Mouse (Mus musculus) left cerebral cortex, adult 8-10 months (tissue): ENCODE measurements around the gene P4hb. TPM values are rescaled to one million over a fixed set of nuclear protein-coding genes. Genes with fewer than 3 reads are reported as not detected.

Experiments
- DNase-seq, 2 experiments: peaks; one replicate each; pipeline ENCODE4 v3.0.0; 2022; ENCODE audit warnings: low spot score in 2 of 2
- total RNA-seq, 4 experiments: library from RNA; stranded (reverse); gene quantifications; 2 replicates each; pipeline ENCODE4 v1.2.4; 2022

P4hb gene
- total RNA-seq, 4 experiments from 2014 or later, result 110 to 142 (median 130) TPM

- DNase-seq, result no peak
These were observed 62.5 kb downstream of the P4hb start for GRCm38 (mm10) chr11:120510375-120511030.

Other genes starting within 250 kb of the P4hb start
- 1,000 to 10,000 TPM; 1,267 to 1,347 (median 1,329) TPM for gene Actg1, start 224.7 kb downstream of the P4hb start, total RNA-seq
- gene Fscn2, start 211.7 kb downstream of the P4hb start, total RNA-seq, result 1 to 10 TPM in 1 of 4 experiments, under 1 TPM in 1, not detected in 2; 0.37 to 1.2 TPM
- gene Faap100, start 194.5 kb downstream of the P4hb start, total RNA-seq, result 10 to 100 TPM; 14.0 to 17.2 (median 14.9) TPM
- 10 to 100 TPM; 64.8 to 69.9 (median 68.4) TPM for gene Nploc4, start 135.5 kb downstream of the P4hb start, total RNA-seq
- gene Tspan10, start 130.6 kb downstream of the P4hb start, total RNA-seq, result 1 to 10 TPM in 2 of 4 experiments, not detected in 2; 2.0 to 2.4 TPM
- under 1 TPM; 0.30 to 0.96 (median 0.41) TPM for gene Pde6g, start 119.8 kb downstream of the P4hb start, total RNA-seq
- 10 to 100 TPM; 13.6 to 20.6 (median 17.4) TPM for gene Oxld1, start 115.2 kb downstream of the P4hb start, total RNA-seq
- gene Ccdc137, start 115.1 kb downstream of the P4hb start, total RNA-seq, result 10 to 100 TPM; 16.8 to 25.8 (median 22.1) TPM
- gene Arl16, start 105.6 kb downstream of the P4hb start, total RNA-seq, result 10 to 100 TPM; 52.6 to 63.3 (median 56.8) TPM
- gene Mrpl12, start 88.6 kb downstream of the P4hb start, total RNA-seq, result 10 to 100 TPM; 63.2 to 67.7 (median 64.4) TPM
- gene Slc25a10, start 81.4 kb downstream of the P4hb start, total RNA-seq, result 10 to 100 TPM; 21.2 to 25.8 (median 24.0) TPM
- under 1 TPM in 1 of 4 experiments, not detected in 3; 0.17 TPM for gene Gcgr, start 42.6 kb downstream of the P4hb start, total RNA-seq
- gene Mcrip1, start 23.5 kb downstream of the P4hb start, total RNA-seq, result 10 to 100 TPM; 71.6 to 75.9 (median 74.1) TPM
- gene Ppp1r27, start 22.1 kb downstream of the P4hb start, total RNA-seq, result not detected
- gene Arhgdia, start 8.4 kb upstream of the P4hb start, total RNA-seq, result 100 to 1,000 TPM; 307 to 323 (median 320) TPM
- gene Alyref, start 25.1 kb upstream of the P4hb start, total RNA-seq, result 10 to 100 TPM; 47.7 to 64.6 (median 51.9) TPM
- 100 to 1,000 TPM in 2 of 4 experiments, 10 to 100 TPM in 2; 98.1 to 101 (median 99.4) TPM for gene Anapc11, start 25.2 kb upstream of the P4hb start, total RNA-seq
- gene Npb, start 35.2 kb upstream of the P4hb start, total RNA-seq, result 1 to 10 TPM in 2 of 4 experiments, not detected in 2; 1.1 to 1.8 TPM
- gene Pcyt2, start 44.7 kb upstream of the P4hb start, total RNA-seq, result 100 to 1,000 TPM; 109 to 140 (median 124) TPM
- gene Sirt7, start 52.0 kb upstream of the P4hb start, total RNA-seq, result 10 to 100 TPM; 30.5 to 45.3 (median 34.7) TPM
- 10 to 100 TPM; 66.8 to 77.2 (median 73.1) TPM for gene Mafg, start 60.3 kb upstream of the P4hb start, total RNA-seq
- 1 to 10 TPM; 1.5 to 2.3 (median 1.8) TPM for gene Pycr1, start 70.5 kb upstream of the P4hb start, total RNA-seq
- gene Myadml2, start 74.9 kb upstream of the P4hb start, total RNA-seq, result 10 to 100 TPM in 3 of 4 experiments, 1 to 10 TPM in 1; 9.3 to 12.0 (median 10.7) TPM
- 1 to 10 TPM; 2.1 to 7.1 (median 4.0) TPM for gene Notum, start 87.9 kb upstream of the P4hb start, total RNA-seq
- gene Aspscr1, start 99.7 kb upstream of the P4hb start, total RNA-seq, result 10 to 100 TPM; 57.0 to 64.7 (median 61.2) TPM
- gene Cenpx, start 140.5 kb upstream of the P4hb start, total RNA-seq, result 10 to 100 TPM; 19.2 to 23.3 (median 22.2) TPM
- gene Lrrc45, start 140.7 kb upstream of the P4hb start, total RNA-seq, result 10 to 100 TPM; 39.8 to 56.7 (median 51.2) TPM
- gene Rac3, start 148.2 kb upstream of the P4hb start, total RNA-seq, result 10 to 100 TPM; 39.2 to 40.0 (median 39.6) TPM
- gene Dcxr, start 154.0 kb upstream of the P4hb start, total RNA-seq, result 10 to 100 TPM in 2 of 4 experiments, 1 to 10 TPM in 2; 7.9 to 12.9 (median 9.4) TPM
- gene Cbr2, start 158.9 kb upstream of the P4hb start, total RNA-seq, result 1 to 10 TPM in 3 of 4 experiments, under 1 TPM in 1; 0.99 to 2.7 (median 1.9) TPM
- gene Hmga1b, start 189.5 kb upstream of the P4hb start, total RNA-seq, result 10 to 100 TPM; 23.0 to 43.0 (median 30.6) TPM
- gene Rfng, start 211.0 kb upstream of the P4hb start, total RNA-seq, result 10 to 100 TPM; 49.0 to 56.6 (median 52.3) TPM
- gene Gps1, start 211.0 kb upstream of the P4hb start, total RNA-seq, result 100 to 1,000 TPM; 142 to 151 (median 146) TPM
- 10 to 100 TPM; 41.4 to 47.9 (median 46.1) TPM for gene Dus1l, start 223.2 kb upstream of the P4hb start, total RNA-seq